Mouse (Mus musculus): ENCODE results near the gene Ppm1l.

- TF ChIP-seq CEBPB (IDR thresholded peaks at IDR 0.05; ENCODE audit: insufficient read depth, poor library complexity, severe bottlenecking) (no peak), E2F4 (IDR thresholded peaks at IDR 0.05; ENCODE audit: insufficient read depth) (no peak), POLR2A (IDR thresholded peaks at IDR 0.05; ENCODE audit: insufficient read length, low read depth) (no peak), POLR2AphosphoS2 (IDR thresholded peaks at IDR 0.05; ENCODE audit: insufficient read length, low read depth) (no peak), USF1 (IDR thresholded peaks at IDR 0.05; ENCODE audit: low read depth) (no peak)
Observed at GRCm38 (mm10) chr3:69300121-69300520, 16.5 kb upstream of the Ppm1l start.

All from myocyte (in vitro differentiated cells).